Mouse (Mus musculus) bone marrow macrophage, adult 2 months (primary cell): Measurements from ENCODE around the gene AW011738.

Source experiments
- CTCF ChIP-seq: IDR thresholded peaks from 2 replicates; pipeline ENCODE4 v1.5.1; 2012; ENCODE audit warnings: low read depth, mild to moderate bottlenecking, low read length, moderate library complexity
- POLR2A ChIP-seq: IDR thresholded peaks from 2 replicates; pipeline ENCODE4 v1.6.1; 2012; ENCODE audit warnings: mild to moderate bottlenecking, low read depth, low read length, borderline replicate concordance

DNA sequence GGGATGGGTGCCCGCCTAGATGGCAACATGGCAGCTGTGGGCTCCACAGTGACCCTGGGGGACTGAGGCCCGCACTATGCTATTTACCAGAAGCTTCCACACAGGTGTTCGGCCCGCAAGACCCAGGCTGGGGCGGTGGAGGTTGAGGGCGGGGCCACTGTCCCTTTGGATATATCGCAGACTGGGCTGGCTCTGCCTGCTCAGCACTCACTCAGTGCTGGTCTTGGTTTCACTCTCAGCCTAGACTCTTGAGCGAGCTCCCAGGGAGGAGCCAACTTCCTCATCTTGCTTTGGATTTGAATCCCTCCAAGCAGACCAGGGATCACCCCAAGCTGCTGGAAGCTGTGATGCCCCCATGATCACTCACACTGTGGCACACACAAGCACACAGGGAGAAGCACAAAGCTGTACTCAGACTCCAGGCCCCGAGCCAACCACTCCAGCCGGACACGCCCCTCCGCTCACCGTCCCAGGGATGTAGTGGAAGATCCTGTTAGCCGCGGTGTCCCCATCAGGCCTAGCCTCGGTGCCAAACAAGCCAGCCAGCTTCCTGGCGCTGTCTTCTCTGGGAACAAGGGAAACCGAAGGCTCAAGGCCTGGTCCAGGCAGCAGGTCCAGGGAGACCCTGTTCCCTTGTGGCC is 24.8 kb downstream of the AW011738 start:
- TF ChIP-seq POLR2A: no peak
- no peak for TF ChIP-seq CTCF
